Mouse (Mus musculus): ENCODE measurements around the gene Trrap.

GRCm38 (mm10) chr5:144901791-144902190, 134.3 kb downstream of the Trrap start:
- TF ChIP-seq CTCF (IDR thresholded peaks at IDR 0.05; ENCODE audit: borderline replicate concordance, control insufficient read depth, extremely low read depth, insufficient read depth, low read length, poor library complexity) (no peak), POLR2A (IDR thresholded peaks at IDR 0.05; ENCODE audit: control insufficient read depth, extremely low read depth, insufficient read depth, low read length, poor library complexity) (no peak)

All from thymus, adult 2 months (tissue).